Mouse (Mus musculus) intestine, postnatal 0 days (tissue): ENCODE results near the gene Sat2. TPM values are rescaled to one million over a fixed set of nuclear protein-coding genes. Genes with fewer than 3 reads are reported as not detected.

Experiments
- ATAC-seq: fragments of 200-750 bp; cut with Nextera tagmentation; 2 replicates; pipeline ENCODE4 v1.8.0; 2017; ENCODE audit warnings: mild to moderate bottlenecking, moderate TSS enrichment, moderate library complexity
- H3K27ac ChIP-seq: fragments of 300-500 bp; sonication (generic); 2 replicates; pipeline ENCODE4 v1.5.1; 2014; ENCODE audit warnings: mild to moderate bottlenecking, low read depth, low read length, moderate library complexity
- H3K27me3 ChIP-seq: fragments of 300-500 bp; sonication (generic); replicated peaks from 2 replicates; pipeline ENCODE4 v1.6.1; 2014; ENCODE audit warnings: low read length, mixed read lengths; ENCODE audit not compliant: control insufficient read depth, insufficient read depth
- H3K36me3 ChIP-seq: fragments of 300-500 bp; sonication (generic); 2 replicates; pipeline ENCODE4 v1.6.1; 2014; ENCODE audit warnings: mild to moderate bottlenecking, moderate library complexity; ENCODE audit not compliant: control insufficient read depth, insufficient read depth
- H3K4me1 ChIP-seq: fragments of 300-500 bp; sonication (generic); replicated peaks from 2 replicates; pipeline ENCODE4 v1.6.1; 2014; ENCODE audit warnings: antibody characterized with exemption, low read length, mixed read lengths; ENCODE audit not compliant: control insufficient read depth, insufficient read depth
- H3K4me2 ChIP-seq: fragments of 300-500 bp; sonication (generic); replicated peaks from 2 replicates; pipeline ENCODE4 v1.6.1; 2014; ENCODE audit warnings: low read depth, mild to moderate bottlenecking, moderate library complexity
- H3K4me3 ChIP-seq: fragments of 300-500 bp; sonication (generic); 2 replicates; pipeline ENCODE4 v1.5.1; 2014; ENCODE audit warnings: low read depth, low read length
- H3K9ac ChIP-seq: fragments of 300-500 bp; sonication (generic); 2 replicates; pipeline ENCODE4 v1.6.1; 2014; ENCODE audit warnings: mild to moderate bottlenecking, low read depth, low read length
- H3K9me3 ChIP-seq: fragments of 300-500 bp; sonication (generic); 2 replicates; pipeline ENCODE4 v1.6.1; 2016; ENCODE audit warnings: mixed run types; ENCODE audit not compliant: control insufficient read depth
- CTCF ChIP-seq: sonication (generic); IDR thresholded peaks from 2 replicates; pipeline ENCODE4 v1.5.1; 2016; ENCODE audit warnings: low read depth, mild to moderate bottlenecking, control low read depth, antibody characterized with exemption, moderate library complexity
- WGBS: fragments of 180-500 bp; shearing (Covaris S2); extraction: QIAGEN DNeasy Blood & Tissue Kit; methylation state at CpG from one replicate; pipeline ENCODE4 v1.1.7; 2014; 5-methylcytosine and 5-hydroxymethylcytosine counted together
- polyA plus RNA-seq: library from polyadenylated mRNA; unstranded; fragments of >200 nt; fragmentation: Nextera tagmentation; extraction: Ambion mirVana; gene quantifications from 2 replicates; pipeline ENCODE4 v1.2.1, GENCODE M21; 2015

Sat2 gene
- polyA plus RNA-seq, 1 experiment from 2014 or later, result 34.1 TPM

DNA sequence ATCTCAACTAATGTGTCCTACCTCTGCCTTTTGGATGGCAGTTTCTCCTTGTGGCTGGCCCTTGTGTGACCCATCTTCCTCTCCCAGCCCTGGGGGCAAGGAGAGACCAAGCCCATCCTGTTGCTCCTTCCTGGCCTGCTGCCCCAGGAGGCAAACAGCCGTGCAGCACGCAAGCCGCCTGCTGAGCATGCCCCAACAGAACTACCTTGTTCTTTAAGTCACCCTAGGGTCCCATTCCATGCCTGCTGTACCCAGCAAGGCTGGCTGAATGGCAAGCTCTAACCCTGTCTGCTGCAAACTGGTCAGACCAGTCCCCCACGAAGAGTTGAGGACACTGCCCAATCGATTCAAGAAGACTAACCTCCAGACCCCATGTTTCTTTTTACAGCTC lies 34.2 kb downstream of the Sat2 start:
- no peaks in the 10 kb centered on the region for H3K9me3 ChIP-seq
- no peak overlapping the region for H3K4me3 ChIP-seq
- H3K4me1 ChIP-seq, result no peaks in the 10 kb centered on the region
- no peak for TF ChIP-seq CTCF
- H3K27me3 ChIP-seq, result no peaks in the 10 kb centered on the region
- WGBS, result 66% methylated on average over 5 of the region's 5 CpGs
- no peak for ATAC-seq
- H3K4me2 ChIP-seq, result no peak overlapping the region
- no peak overlapping the region for H3K9ac ChIP-seq
- peaks cover 60% of the 10 kb centered on the region for H3K36me3 ChIP-seq
- no peak overlapping the region for H3K27ac ChIP-seq

DNA sequence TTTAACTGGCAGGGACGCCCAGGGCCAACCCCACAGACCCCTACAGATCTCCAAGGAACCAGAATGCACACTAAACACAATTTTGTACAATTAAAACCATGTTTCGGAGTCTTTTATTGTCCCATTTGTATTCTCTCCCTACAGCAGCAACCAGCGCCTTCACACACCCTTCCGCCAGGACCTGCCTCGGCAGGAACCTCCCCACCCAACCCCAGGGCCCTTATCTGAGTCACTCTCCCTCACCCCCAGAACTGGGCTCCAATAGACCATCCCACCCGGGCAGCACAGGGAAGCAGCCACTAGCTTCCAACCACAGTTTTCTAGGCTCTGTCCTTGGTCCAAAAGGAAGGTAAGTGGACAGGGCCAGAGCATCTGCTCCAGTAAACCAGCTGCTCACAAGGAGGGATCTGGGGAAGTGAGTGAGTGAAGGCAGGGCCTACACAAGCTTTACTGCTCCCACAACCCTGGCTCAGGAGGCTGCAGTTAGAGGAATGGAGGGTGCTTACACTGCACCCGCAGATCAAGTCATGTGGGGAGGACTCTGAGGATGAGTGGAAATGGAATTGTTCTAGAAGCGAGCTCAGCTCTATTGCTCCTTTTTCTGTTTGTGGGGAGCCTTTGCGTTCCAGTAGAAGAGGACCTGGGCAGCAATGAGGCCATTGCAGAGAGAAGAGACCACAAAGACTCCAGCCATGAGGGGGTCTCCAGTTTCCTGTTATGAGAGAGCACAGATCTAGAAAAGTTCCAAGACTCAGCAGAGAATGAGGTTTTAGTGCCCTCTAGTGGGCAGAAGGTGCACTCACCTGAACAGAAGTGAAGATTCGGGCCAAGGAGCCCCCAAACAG lies 35.0 kb downstream of the Sat2 start:
- H3K27me3 ChIP-seq, result no peaks in the 10 kb centered on the region

DNA sequence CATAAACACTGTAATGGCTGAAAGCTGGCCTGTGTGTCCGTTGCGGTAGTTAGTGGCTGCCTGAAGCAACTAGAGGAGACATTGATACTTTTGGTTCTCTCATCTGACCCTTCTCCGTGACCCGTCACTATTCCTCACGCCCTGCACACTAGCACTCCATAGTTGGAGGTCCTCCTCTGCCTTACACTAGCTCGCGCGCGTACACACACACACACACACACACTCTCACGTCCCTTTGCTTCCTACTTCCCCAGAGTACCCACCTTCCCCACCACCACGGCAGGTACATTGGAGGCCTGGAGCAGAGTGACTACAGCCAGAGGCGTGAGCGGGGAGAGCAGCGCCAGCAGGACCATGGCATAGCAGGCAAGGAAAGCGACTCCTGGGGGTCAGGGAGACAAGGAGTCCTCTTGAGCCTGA lies 35.6 kb downstream of the Sat2 start:
- H3K27ac ChIP-seq, result no peak overlapping the region
- 78% methylated on average over 15 of the region's 15 CpGs for WGBS
- H3K9me3 ChIP-seq, result no peaks in the 10 kb centered on the region
- peaks cover 45% of the 10 kb centered on the region for H3K36me3 ChIP-seq
- no peaks in the 10 kb centered on the region for H3K4me1 ChIP-seq
- no peak overlapping the region for H3K4me3 ChIP-seq
- no peak for ATAC-seq
- no peaks in the 10 kb centered on the region for H3K27me3 ChIP-seq
- no peak for TF ChIP-seq CTCF
- no peak overlapping the region for H3K9ac ChIP-seq
- no peak overlapping the region for H3K4me2 ChIP-seq

More for the DNA sequence above, 35.0 kb downstream of the Sat2 start:
- Histone ChIP-seq H3K27ac (no peak overlapping the region), H3K4me2 (no peak overlapping the region), H3K4me3 (no peak overlapping the region), H3K36me3 (peaks cover 52% of the 10 kb centered on the region), H3K9me3 (no peaks in the 10 kb centered on the region), H3K9ac (no peak overlapping the region), H3K4me1 (no peaks in the 10 kb centered on the region)
- 72% methylated on average over 10 of the region's 10 CpGs for WGBS
- ATAC-seq, result no peak
- peak; percentile 82 for TF ChIP-seq CTCF

DNA sequence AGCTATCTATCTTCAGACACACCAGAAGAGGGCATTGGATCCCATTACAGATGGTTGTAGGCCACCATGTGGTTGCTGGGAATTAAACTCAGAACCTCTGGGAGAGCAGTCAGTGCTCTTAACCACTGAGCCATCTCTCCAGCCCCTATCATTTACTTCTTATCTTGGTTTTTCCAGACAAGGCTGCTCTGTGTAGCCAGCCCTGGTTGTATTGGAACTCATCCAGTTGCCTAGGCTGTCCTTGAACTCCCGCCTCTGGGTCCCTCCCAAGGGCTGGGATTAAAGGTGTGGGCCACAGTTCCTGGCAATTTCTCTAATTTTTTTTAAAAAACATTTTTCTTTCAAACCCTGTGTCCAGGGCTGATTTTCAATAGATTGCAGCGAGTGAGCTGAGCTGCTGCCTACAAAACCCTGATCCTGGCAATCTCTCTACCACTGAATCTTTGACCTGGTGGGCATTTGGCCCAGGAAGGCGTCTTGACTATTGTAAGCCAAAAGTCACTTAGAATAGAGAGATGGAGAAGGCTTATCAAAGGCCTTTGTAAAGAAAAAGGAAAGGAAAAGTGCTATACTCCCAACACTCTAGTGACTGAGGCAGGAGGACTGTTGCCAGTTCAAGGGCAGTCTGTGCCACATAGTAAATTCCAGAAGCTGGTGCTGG lies 39.5 kb downstream of the Sat2 start:
- Histone ChIP-seq H3K36me3 (peaks cover 55% of the 10 kb centered on the region), H3K4me1 (0 out of 2 replicates have a peak, but pooled peaks cover 8% of the 10 kb centered on the region), H3K9ac (no peak overlapping the region), H3K9me3 (no peaks in the 10 kb centered on the region), H3K27me3 (no peaks in the 10 kb centered on the region), H3K4me3 (peak overlapping the region; percentile 50; the same call in 1 of the 2 replicates), H3K4me2 (peak overlapping the region; percentile 64), H3K27ac (no peak overlapping the region)
- no peak for TF ChIP-seq CTCF
- no peak for ATAC-seq
- 49% methylated on average over 3 of the region's 3 CpGs for WGBS

DNA sequence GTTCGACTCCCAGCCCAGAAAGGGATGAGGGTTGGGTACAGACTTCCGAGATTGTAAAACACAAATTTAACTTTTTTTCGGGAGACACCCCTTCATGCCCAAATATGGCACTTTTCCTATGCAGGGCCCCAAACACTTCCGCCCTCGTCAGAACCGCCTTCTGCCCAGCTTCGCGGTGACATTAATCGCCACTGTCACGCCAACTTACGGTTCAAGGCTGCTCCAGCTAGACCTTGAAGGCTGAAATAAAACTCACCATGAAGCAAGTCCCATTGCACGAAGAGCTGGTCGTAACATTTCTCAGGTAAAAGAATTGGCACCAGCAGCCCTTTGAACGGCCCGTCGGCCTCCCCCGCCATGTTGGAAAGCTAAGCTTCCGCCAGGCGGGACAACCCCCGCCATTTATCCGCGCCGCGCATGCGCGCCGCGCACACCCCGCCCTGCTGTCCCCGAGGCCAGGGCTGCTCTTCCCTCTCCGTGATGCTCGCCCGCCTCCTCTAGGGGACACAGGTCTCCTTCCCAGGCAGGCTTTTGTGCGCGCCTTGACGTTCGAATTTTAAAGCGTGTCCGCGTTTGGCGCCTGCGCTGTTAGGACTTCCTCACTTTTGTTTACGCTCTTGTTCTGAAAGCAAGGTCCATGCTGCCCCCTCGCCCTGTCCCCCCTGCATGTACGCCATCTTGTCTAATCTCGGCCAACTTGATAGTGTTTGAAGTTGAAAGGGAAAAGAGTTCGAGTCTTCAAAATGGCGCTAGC lies 40.6 kb downstream of the Sat2 start, which contains the start of gene Mpdu1:
TSS of gene Mpdu1 (minus strand) at position 430 of the 754 bp plus-strand sequence.
- WGBS, result under 1% methylated on average over 48 of the region's 48 CpGs
- ATAC-seq, result peak; percentile 93

More for the DNA sequence above, 40.6 kb downstream of the Sat2 start, which contains the start of gene Mpdu1:
- H3K9me3 ChIP-seq, result no peaks in the 10 kb centered on the region
- H3K27ac ChIP-seq, result peak within 1 kb of the TSS; percentile 93
- H3K9ac ChIP-seq, result peak within 1 kb of the TSS; percentile 63
- TF ChIP-seq CTCF, result peak; percentile 72
- H3K36me3 ChIP-seq, result peaks cover 52% of the 10 kb centered on the region
- no peaks in the 10 kb centered on the region for H3K27me3 ChIP-seq
- 0 out of 2 replicates have a peak, but pooled peaks cover 8% of the 10 kb centered on the region for H3K4me1 ChIP-seq
- peak within 1 kb of the TSS; percentile 50 for H3K4me3 ChIP-seq
- H3K4me2 ChIP-seq, result peak within 1 kb of the TSS; percentile 64
